Mouse (Mus musculus): ENCODE measurements around the gene Grrp1. TPM values are rescaled to one million over a fixed set of nuclear protein-coding genes. Genes with fewer than 3 reads are reported as not detected.
"Not testable (repeated sequence)": the region's sequence is repeated elsewhere in the genome, so short reads cannot be mapped to it uniquely, and the experiment has no call there.

Grrp1 gene
- total RNA-seq (2022) = 10 to 100 TPM in 2 of 4 experiments, 1 to 10 TPM in 2; 9.5 to 12.5 (median 10.1) TPM

DNA sequence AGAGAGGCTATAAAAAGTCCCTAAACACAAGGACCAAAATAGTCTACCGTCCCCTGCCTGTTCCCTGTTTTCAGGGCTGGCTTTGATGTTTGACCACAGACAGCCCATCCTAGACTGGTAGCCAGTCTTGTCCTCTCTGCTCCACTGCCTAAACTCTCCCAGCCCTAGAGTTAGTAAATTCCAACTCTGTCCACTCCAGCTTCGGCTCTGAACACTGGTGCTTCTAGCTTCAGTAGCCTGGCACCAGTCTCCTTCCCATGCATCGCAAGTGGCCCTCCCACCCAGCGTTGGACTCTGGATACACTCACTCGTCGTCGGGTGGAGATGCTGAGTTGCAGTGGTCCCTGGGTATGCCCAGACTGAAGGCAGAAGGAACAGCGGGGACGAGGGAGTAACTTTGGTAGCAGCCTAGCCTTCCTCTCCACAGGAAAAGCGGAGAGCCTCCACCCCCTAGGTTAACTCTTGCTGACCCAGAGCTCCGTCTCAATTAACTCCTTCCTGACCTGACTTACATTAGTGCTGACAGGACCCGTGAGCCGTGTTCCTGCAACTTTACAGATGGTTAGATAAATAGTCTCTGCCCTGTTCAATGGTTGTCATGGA is at the start of gene Grrp1:
Grrp1 (minus strand) TSS at position 385 of the 603 bp plus-strand sequence.
- no peak for DNase-seq

GRCm38 (mm10) chr4:134302084-134302483 is 48.2 kb upstream of the Grrp1 start:
- DNase-seq = no peak

GRCm38 (mm10) chr4:134300316-134300715 is 46.4 kb upstream of the Grrp1 start:
- DNase-seq = no peak

DNA sequence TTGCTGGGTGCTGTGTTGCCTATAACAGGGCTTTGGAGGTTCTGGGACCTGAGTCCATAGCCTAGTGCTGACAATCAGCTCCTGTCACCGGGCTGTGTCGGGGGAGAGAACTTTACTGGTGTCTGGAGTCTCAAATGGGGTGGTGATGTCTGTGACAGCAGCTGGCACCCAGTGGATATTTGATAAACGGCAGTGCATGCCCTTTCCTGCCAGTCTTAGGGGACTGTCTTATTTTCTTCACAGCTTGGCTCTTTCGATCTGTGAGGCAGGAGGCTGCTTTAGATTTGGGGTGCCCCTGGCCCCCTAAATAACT is 45.5 kb upstream of the Grrp1 start:
- no peak for DNase-seq

DNA sequence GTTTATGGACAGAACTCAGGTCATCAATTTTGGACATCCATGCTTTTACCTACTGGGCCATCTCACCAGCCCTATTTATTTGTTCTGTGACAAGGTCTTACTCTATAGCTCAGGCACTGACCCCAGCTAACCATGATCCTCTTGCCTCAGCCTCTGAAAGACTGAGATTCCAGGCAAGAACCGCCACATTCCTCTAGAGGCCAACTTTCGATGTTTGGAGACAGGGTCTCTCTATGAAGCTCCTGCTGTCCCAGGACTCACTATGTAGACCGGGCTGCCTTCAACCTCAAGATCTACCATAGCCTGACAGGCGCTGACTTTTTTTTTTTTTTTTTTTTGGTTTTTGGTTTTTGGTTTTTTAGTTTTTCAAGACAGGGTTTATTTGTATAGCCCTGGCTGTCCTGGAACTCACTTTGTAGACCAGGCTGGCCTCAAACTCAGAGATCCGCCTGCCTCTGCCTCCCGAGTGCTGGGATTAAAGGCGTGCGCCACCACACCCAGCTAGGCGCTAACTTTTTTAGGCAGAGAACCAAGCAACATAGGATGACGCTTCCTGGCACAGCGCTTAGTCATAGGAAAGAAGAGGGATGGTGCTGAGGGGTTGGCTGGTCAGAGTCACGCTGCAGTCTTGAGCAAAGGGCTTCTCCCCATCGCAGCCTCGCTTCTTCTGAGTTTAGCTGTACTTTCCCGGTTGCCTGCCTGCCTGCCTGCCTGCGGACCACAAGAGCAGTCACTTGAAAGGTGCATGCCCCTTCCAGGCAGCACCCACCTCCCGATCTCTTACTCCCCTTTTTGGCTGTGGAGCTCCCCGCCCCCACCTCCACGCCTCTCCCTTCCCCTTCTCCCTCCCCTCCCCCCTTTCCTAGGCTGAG is 45.0 kb upstream of the Grrp1 start:
- no peak for DNase-seq

- no peak for DNase-seq
These were observed 43.5 kb upstream of the Grrp1 start for GRCm38 (mm10) chr4:134297369-134297768.

- DNase-seq = no peak
These were observed 42.6 kb upstream of the Grrp1 start for GRCm38 (mm10) chr4:134296523-134296922.

- not testable (repeated sequence) for DNase-seq
These were observed 42.2 kb upstream of the Grrp1 start for GRCm38 (mm10) chr4:134296096-134296495.

GRCm38 (mm10) chr4:134293692-134294163 is 39.8 kb upstream of the Grrp1 start:
- DNase-seq = no peak

DNA sequence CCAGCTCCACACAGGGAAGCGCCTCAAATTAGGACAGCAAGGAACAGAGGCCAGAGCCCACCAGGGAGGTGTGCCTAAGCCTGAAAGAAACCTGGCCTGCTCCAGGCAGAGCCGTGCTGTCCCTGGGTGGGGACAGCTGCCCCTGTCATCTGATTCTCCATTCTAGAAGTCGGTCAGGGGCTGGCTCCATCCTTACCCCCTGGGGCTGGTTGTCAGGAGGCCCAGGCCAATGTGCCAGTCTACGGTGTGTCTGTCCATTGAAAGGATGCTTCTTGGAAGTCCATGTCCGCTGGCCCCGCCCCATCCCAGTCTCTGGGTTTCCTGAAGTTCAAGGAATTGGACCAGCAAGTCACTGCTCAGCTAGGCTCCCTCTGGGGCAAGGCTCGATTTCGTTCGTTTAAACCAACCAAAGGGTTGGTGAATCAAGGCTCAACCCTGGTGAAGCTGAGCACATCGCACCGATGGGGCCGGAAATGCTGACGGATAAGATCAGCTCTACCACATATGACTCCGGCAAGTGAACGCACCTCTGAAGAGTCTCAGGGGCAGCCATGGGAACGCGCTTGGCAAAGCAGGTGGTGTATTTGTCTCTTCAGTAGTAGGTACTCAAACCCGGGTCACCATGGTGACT is 39.3 kb upstream of the Grrp1 start:
- no peak for DNase-seq

- peak; percentile 35 for DNase-seq
These were observed 38.2 kb upstream of the Grrp1 start for GRCm38 (mm10) chr4:134292067-134292466.

DNA sequence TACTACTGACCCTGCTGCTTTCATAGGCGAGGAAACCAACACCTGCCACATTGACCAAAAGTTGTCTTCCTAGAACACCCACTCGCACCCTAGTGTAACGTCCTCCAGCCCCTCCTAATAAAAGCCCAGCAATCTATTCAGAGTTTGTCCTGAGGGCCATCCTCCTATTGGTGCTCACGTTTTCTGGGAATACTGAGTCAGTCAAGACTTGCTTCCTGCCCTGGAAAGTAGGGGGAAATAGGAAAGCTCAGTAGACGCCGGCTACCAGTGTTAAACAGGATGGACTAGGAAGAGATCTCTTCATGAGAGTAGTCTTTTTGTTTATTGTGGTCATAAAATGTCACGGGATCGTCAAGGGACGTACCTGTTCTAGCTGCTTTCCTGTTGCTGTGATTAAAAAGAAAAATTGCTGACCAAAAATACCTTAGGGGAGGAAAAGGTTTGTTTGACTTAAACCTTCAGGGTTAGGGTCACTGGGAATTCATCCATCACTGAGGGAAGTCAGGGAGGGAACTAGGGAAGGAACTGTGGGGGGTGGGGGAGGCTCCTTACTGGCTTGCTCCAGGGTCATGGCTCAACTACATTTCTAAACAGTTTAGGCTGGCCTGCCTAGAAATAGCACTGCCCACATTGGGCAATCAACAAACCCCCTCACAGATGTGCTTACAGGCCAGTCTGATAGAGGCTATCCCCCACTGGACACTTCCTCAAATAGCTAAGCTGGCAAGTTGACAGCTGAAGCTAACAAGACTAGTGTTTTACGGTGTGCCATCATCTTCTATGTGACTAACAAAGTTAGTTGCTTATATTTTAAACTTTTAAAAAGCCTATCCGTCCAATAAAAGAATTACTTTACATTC is 34.7 kb upstream of the Grrp1 start:
- DNase-seq = no peak

DNA sequence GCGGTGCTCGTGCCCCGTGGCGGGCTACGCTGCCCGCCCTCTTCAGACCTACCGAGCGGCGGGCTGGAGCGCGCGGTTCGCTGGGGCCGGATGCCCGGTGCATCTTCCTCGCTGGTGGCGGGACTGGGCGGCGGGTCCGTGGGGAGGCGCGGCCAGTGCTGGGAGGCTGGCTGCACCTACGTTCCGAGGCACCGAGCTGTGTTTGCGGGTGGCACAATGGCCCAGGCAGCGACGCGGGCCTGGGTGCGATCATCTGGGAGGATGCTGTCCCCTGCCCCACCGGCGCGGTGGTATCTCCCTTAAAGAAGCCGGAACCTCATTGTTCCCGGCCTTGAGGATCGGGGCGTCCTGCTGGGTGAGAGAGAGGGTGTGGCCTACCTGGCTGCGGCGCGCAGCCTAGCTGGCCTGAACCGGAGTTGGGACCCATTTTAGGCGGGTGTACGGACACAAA is 33.7 kb upstream of the Grrp1 start, which contains the start of gene Pdik1l:
Pdik1l (minus strand) TSS at position 321 of the 451 bp plus-strand sequence.
- peak; percentile 70 for DNase-seq

DNA sequence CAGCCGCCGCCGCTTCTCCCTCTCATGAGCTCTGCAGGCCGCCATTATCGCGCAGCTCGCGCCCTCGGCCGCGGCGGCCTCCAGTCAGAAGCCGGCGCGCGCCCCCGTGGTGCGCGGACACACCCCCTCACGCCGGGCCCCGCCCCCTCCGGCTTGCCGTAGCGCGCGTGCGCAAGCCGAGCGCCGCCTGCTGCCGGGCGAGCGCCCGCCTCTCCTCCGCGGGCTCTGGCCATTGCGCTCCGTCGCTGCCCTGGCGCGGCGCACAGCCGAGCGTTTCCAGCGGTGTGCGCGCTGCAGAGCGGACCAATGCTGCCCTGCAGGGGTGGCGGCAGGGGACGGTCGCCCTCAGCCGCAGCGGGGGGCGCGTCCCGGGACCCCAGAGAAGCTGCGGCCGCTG is 33.3 kb upstream of the Grrp1 start:
- peak; percentile 91 for DNase-seq

DNA sequence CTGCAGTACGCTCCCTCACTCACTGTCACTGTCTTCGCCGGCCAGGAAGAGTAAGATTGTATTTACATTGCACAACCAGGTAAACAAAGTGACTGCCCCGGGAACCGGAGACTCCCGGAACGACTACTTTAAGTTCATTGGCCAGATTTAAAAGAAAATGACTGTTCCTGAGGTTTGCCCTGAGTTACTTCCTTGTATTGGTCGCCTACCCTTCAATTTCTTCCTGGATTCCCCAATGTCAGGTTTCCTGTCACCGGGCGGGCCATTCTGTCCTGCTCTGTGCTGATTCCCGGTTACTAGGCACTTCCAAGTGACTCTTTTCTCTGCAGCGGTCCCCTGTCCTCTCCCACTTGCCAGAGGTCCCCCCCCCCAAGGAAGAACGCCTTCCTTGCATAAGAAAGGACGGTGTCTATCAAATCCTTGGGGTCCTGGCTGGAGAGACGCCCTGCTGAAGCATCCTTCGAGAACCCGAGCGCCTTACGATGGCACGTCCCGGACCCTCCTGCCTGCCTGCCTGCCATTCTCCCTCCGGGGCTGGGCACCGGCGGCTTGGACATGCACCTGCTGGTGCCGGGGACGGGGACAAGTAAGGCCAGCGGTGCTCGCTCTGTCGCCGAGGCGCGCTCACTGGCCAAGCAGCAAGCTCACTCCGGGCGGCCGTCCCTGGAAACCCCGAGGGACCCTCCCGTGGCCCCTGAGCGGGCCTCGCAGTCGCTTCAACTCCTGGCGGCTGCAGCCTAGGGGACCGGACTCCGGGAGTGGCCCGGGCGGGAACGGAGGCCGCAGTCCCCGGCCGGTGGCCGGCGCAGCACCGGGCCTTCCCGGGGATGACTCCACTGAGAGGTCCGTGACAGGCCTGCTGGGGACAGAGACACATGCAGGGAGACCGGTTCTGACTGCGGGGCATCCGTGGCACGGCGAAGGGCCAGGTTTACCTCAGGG is 32.6 kb upstream of the Grrp1 start:
- peak; percentile 19 for DNase-seq

GRCm38 (mm10) chr4:134284942-134285341 is 31.0 kb upstream of the Grrp1 start:
- no peak for DNase-seq

DNA sequence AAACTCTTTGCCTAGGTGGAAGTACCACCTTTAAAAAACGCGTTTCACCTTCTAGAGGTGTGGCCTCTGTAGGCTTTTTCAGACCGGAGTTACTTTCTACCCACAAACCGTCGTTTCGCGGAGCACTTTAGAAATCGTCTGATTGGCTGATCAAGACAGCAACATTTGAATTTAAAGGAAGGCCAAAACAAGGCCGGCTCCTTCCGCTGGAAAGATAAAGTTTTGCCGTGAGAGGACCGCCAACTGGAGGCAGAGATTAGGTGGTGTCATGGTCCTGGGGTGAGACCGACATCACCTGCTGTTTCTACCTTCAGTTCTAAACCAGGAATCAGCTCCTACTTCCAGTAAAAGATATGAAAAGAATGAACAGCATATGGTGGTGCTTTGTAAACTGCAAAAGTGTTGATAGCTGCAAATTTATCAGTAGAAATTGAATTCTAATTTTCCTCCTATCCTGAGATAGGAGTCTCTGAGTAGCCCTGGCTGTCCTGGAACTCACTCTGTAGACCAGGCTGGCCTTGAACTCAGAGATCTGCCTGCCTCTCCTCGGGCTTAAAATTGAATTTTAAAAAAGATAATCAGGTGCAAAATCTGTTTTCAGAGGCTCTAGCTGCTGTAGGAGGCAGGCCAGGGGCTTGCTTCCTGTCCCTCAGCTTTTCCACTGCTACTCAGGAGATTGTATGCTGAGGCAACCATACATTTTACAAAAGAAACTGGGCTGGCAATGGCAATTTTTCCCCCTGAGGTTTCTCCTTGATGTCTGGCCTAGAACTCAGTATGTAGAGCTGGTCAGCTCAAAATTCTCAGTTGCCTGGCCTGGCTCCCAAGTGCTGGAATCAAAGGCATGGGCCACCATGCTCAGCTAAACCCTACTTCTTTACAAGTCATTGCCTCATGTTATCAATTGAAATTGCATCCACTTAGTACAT is 19.8 kb upstream of the Grrp1 start:
- DNase-seq = no peak

- DNase-seq = no peak
These were observed 19.0 kb upstream of the Grrp1 start for GRCm38 (mm10) chr4:134272731-134273416.

GRCm38 (mm10) chr4:134271979-134272378 is 18.1 kb upstream of the Grrp1 start:
- DNase-seq = no peak

Measured in adrenal gland, adult 8-10 months (tissue).